Mouse (Mus musculus): Measurements from ENCODE around the gene Slc25a43.

DNA sequence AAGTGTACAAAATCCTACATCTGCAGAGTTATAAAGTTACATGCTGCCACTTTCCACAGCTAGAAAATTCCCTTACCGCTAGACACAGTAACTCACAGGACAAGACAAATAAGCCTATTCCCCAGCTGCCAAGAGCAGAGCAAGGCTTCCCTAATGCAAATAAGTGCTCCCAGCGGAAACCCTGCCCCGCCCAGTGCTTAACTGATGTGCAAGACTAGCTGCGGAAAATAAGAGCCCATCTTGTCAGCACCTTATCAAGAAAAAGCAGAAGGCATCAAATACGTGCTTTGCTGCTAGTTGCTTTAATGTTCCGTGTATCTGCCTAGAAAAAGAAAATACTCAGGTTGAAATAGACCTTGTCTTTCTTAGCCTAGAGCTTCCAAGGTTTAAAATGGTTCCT, 2.2 kb upstream of the Slc25a43 start:
- TF ChIP-seq POLR2A (IDR thresholded peaks at IDR 0.05; ENCODE audit: insufficient read depth, low read length) = no peak
- TF ChIP-seq CTCF (IDR thresholded peaks at IDR 0.05; ENCODE audit: low read depth, low read length) = no peak
